Mouse (Mus musculus): ENCODE data around the gene Calhm6.

Calhm6 gene

GRCm38 (mm10) chr10:34127392-34128378 lies at the start of gene Calhm6:
Calhm6 (minus strand) TSS chr10:34127984.
- DNase-seq (ENCODE audit: low read depth, low spot score): no peak

GRCm38 (mm10) chr10:34175870-34176606 lies 48.3 kb upstream of the Calhm6 start:
- DNase-seq (ENCODE audit: low read depth, low spot score): peak; percentile 47

DNA sequence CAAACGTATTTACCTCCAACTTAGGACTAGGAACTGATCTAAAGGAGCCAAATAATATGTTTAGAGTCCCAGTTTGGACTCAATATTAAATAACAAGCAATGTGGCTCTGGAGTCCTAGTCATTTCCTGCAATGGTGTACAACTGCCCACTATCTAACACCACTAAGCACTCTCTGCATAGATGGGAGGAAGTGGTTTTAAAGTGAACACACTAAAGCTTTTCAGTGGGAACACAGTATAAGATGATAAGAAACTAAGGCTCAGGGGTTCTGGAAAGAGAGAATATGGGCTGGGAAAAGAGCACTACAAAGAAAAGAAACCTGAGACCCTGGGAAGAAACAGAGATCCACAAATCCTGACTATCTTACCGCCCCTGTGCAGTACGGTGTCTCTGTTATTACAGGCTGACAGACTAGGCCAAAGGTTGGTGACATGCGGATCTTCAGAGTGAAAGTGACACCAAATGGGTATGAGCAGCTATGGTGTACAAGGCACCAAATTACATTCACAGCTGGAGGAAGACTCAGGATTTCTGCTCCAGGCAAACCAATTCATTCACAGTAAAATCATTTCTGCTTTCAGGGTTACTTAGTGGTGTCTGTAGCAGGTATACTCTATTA lies 45.0 kb upstream of the Calhm6 start:
- DNase-seq (ENCODE audit: low read depth, low spot score): no peak

DNA sequence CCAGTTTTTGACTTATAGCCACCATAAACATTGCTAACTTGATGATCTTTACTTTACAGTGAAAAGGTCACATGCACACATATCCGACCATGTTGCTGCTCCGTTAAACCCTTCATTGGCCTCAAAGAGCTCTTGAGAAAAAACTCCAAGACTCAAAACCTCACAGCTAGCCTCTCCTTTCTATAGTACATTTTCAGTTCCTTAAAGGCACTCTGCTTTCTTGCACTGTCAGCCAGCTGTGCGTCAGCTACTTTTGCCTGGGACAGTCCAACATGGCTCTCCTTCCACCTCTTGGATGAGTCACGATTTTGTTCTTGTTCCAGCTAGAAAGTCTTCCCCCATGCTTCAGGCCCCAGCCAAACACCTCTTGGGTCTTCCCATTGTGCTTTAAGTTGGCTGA lies 43.9 kb upstream of the Calhm6 start:
- DNase-seq (ENCODE audit: low read depth, low spot score): no peak

- DNase-seq (ENCODE audit: low read depth, low spot score): no peak
Measured at GRCm38 (mm10) chr10:34171191-34171590, 43.4 kb upstream of the Calhm6 start.

GRCm38 (mm10) chr10:34166971-34167370 lies 39.2 kb upstream of the Calhm6 start:
- DNase-seq (ENCODE audit: low read depth, low spot score): no peak

DNA sequence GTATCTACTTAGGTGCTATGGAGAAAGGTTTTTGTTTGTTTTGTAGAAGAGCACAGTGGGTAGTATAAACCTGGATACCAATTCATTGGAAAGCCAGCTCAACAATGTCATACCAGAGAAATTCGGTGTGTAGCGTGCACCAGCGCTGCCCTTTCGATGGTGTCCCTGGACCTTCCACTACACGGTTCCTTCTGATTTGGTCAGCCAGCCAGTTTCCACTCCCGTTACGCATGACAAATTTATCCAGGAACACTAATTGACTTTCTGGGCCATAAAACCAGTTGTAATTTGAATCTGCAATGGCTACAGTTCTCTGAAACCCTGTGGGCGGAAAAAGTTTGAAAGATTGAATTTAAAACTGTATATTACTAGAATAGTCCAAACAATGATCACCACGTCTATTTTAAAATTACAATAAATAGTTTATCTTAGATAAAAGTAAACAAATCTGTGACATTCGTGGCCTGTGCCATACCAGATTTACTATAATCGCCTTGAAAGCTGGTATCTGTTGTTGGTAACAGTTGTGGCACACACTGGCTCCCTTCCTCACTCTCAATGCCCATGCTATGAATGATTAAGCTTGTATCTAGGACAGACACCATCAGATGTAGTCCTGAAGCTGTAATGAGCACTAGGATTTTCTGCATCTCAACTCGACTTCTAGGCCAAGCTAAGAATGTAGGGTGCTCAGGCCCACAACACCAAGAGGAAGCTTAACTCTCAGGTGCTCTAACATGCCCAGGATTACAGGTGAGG lies 28.2 kb upstream of the Calhm6 start:
- no peak for DNase-seq (ENCODE audit: low read depth, low spot score)

GRCm38 (mm10) chr10:34151827-34152226 lies 24.0 kb upstream of the Calhm6 start:
- no peak for DNase-seq (ENCODE audit: low read depth, low spot score)

DNA sequence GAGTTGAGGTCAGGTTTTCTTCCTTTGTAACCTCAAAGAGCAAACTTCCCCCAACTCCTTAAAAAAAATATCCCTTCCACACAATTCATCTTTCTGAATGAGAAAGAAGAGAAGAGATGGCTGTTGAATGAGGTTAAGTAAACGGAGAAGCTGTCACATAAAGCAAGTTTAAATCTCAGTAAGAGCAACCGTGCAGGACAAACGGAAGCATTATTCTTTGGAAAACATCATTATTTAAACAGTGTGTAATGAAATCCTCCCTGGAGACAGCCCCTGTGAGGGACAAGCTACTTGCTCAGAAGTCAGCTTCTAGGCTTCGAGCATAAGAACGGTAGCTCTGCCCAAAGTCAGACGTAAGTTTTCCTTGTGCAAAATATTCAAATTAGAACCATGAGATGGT lies 22.7 kb upstream of the Calhm6 start:
- no peak for DNase-seq (ENCODE audit: low read depth, low spot score)

DNA sequence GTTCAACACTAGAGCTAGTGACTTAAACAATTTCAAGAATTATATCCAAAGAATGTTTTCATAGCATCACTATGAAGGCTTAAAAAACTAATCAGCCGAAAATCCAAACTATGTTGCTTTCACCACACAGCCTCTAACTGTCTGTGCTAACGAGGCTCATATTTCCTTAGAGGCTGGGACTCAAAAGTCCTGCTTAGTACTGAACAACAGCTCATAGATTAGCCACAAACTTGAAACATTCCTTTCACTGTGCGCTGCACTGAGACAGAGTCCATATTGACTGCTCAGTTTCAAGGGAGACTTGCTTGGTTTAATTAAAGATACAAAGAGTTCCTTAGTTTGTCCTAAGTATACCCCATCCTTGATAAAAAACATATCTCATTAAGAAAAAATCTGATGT lies 22.0 kb upstream of the Calhm6 start:
- no peak for DNase-seq (ENCODE audit: low read depth, low spot score)

DNA sequence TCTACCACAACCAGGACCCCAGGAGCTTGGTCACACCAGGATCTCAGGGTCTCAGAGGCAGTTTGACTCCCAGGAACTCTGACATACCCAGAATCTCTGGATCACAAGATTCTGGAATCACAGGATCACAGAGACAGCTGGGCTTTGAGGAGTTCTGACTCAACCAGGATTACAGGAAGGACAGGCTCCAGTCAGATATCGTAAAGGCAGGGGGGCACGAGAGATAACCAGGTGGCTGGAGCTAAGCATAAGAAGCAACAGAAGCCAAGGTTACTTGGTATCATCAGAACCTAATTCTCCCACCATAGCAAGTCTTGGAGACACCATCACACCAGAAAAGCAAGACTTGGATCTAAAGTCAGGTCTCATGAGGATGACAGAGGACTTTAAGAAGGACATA lies 13.9 kb upstream of the Calhm6 start:
- no peak for DNase-seq (ENCODE audit: low read depth, low spot score)

DNA sequence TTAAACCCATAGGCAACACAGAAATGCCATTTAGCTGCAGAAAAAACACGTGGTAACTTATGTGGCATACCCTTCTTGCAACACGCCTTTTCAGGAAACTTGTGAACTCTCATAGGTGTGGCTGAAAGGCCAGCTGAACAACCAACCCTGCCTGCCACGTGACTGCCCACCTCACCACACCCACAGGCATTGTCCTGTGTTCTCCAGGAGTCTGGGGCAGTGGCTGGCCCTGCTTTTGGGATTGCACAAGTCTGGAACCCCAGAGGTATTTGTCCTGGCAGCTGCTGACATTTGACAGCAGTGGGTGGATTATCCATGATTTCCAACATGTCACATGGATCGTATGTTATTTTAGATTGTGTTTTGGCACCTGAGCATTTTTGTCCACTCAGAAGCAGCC lies 12.0 kb upstream of the Calhm6 start:
- no peak for DNase-seq (ENCODE audit: low read depth, low spot score)

- DNase-seq (ENCODE audit: low read depth, low spot score): no peak
Measured at GRCm38 (mm10) chr10:34138027-34138426, 10.2 kb upstream of the Calhm6 start.

GRCm38 (mm10) chr10:34136432-34136831 lies 8.6 kb upstream of the Calhm6 start:
- no peak for DNase-seq (ENCODE audit: low read depth, low spot score)

GRCm38 (mm10) chr10:34131356-34131755 lies 3.6 kb upstream of the Calhm6 start:
- no peak for DNase-seq (ENCODE audit: low read depth, low spot score)

DNA sequence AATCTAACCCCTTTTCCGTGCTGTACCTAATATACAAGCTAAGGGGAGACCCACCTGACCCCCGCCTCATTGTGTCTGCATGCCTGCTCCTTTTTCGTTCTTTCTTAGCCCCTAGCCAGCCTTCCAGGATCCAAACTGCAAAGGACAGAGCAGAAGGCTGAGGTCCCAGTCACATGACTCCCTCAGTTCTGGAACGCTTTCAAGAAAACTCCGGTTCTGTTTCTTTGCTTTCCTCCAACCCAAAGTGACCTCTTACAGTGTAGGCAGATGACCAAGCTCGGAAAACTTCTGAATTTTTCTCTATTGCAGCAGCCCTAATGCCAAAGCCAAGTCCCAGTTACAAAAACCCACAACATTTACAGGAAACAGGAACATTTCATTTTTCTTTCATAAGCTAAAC lies 607 bp upstream of the Calhm6 start:
- no peak for DNase-seq (ENCODE audit: low read depth, low spot score)

- DNase-seq (ENCODE audit: low read depth, low spot score): no peak
Measured at GRCm38 (mm10) chr10:34118421-34118820, 9.4 kb downstream of the Calhm6 start.

- no peak for DNase-seq (ENCODE audit: low read depth, low spot score)
Measured at GRCm38 (mm10) chr10:34117770-34118169, 10.0 kb downstream of the Calhm6 start.

GRCm38 (mm10) chr10:34117131-34117530 lies 10.7 kb downstream of the Calhm6 start:
- no peak for DNase-seq (ENCODE audit: low read depth, low spot score)

- DNase-seq (ENCODE audit: low read depth, low spot score): no peak
Measured at GRCm38 (mm10) chr10:34111964-34112738, 15.6 kb downstream of the Calhm6 start.

Measured in embryo, embryonic 11.5 days (tissue).